ENCODE assay signal across 12 mouse cellular contexts in genomic region chr14:102859361-102859871, GRCm38 (mm10).
A peak's percentile ranks its signal among the peaks of the same experiment; 100 is the strongest.
DNase-seq lines count a peak whose midpoint lies in the region; ATAC-seq lines count a peak whose summit lies in the region.
"Had no signal": no experiment of that assay in that cellular context is flagged by ENCODE, and none has a peak within 500 bp of the region (broad histone marks: within the 10 kb centered on the region; RNA-seq: fewer than 3 reads in every experiment).

No protein-coding gene starts in this region.

- H3K4me2 ChIP-seq in embryonic facial prominence, embryonic 11.5 days (ENCODE audit: low read depth, low read length): no peak overlapping the region
- H3K4me2 ChIP-seq: heart, embryonic 15.5 days; liver, embryonic 15.5 days had no signal

- ATAC-seq in embryonic facial prominence, embryonic 11.5 days (replicated peaks; ENCODE audit: insufficient number of reproducible peaks, low FRiP score, low TSS enrichment, low read depth): no peak
- no peak for ATAC-seq in granulocyte monocyte progenitor cell, adult 5-6 weeks (replicated peaks; ENCODE audit: poor library complexity, severe bottlenecking)
- no peak for ATAC-seq in megakaryocyte-erythroid progenitor cell, adult 5-6 weeks (replicated peaks; ENCODE audit: low FRiP score, low TSS enrichment, poor library complexity, severe bottlenecking)
- ATAC-seq: forebrain, embryonic 14.5 days had no signal

- no peak overlapping the region for H3K27ac ChIP-seq in embryonic facial prominence, embryonic 11.5 days (replicated peaks; ENCODE audit: low read depth, low read length)
- H3K27ac ChIP-seq: heart, embryonic 15.5 days; liver, embryonic 15.5 days had no signal

- H3K9ac ChIP-seq in embryonic facial prominence, embryonic 11.5 days (replicated peaks; ENCODE audit: low read length): no peak overlapping the region
- H3K9ac ChIP-seq: heart, embryonic 15.5 days; liver, embryonic 15.5 days had no signal

- H3K36me3 ChIP-seq in embryonic facial prominence, embryonic 11.5 days (replicated peaks; ENCODE audit: control insufficient read depth, insufficient read depth, low read depth, low read length): no peaks in the 10 kb centered on the region
- H3K36me3 ChIP-seq: heart, embryonic 15.5 days; liver, embryonic 15.5 days had no signal

- no peaks in the 10 kb centered on the region for H3K9me3 ChIP-seq in embryonic facial prominence, embryonic 11.5 days (replicated peaks; ENCODE audit: control insufficient read depth, low read length)
- H3K9me3 ChIP-seq: heart, embryonic 15.5 days; liver, embryonic 15.5 days had no signal

- 32% methylated on average over 4 of the region's 4 CpGs for WGBS in embryonic facial prominence, embryonic 11.5 days

- peak; percentile 66 to 69 for DNase-seq in heart, adult 9 months (ENCODE audit: low spot score in 2 of 2)
- no peak for DNase-seq in heart, postnatal 36 days
- DNase-seq in 3T3-L1 (ENCODE audit: low read depth, low spot score): peak; percentile 15
- DNase-seq in embryonic facial prominence, embryonic 11.5 days (ENCODE audit: low spot score): peak; percentile 88
- peak; percentile 22 for DNase-seq in heart, postnatal 25 days (ENCODE audit: low spot score)
- no peak for DNase-seq in cerebellum, postnatal 25 days
- DNase-seq: cerebellum, adult 9-10 months had no signal

- H3K4me1 ChIP-seq in embryonic facial prominence, embryonic 11.5 days (ENCODE audit: control insufficient read depth, insufficient read depth, low read length): no peaks in the 10 kb centered on the region
- H3K4me1 ChIP-seq: heart, embryonic 15.5 days; liver, embryonic 15.5 days had no signal

- intact Hi-C loops in heart, postnatal 36 days (cut with DNase I): no loop called here
- intact Hi-C loops in heart, postnatal 25 days (cut with DNase I): no loop called here

- H3K4me3 ChIP-seq in embryonic facial prominence, embryonic 11.5 days (ENCODE audit: low read depth, low read length): no peak overlapping the region
- H3K4me3 ChIP-seq: heart, embryonic 15.5 days; liver, embryonic 15.5 days had no signal

- no peaks in the 10 kb centered on the region for H3K27me3 ChIP-seq in embryonic facial prominence, embryonic 11.5 days (ENCODE audit: control insufficient read depth, insufficient read depth, low read length)
- H3K27me3 ChIP-seq: heart, embryonic 15.5 days; liver, embryonic 15.5 days had no signal

Comparison
In these comparisons a context has a peak if more than half of its experiments do, and no peak if none do; other contexts are left out.
1. DNase-seq: peak in heart, adult 9 months (2 of 2), 3T3-L1 (single experiment), embryonic facial prominence, embryonic 11.5 days (single experiment) and heart, postnatal 25 days (single experiment); none in heart, postnatal 36 days (0 of 2) and cerebellum, postnatal 25 days (0 of 2).